Mouse (Mus musculus): ENCODE results near the gene Cdca5.

DNA sequence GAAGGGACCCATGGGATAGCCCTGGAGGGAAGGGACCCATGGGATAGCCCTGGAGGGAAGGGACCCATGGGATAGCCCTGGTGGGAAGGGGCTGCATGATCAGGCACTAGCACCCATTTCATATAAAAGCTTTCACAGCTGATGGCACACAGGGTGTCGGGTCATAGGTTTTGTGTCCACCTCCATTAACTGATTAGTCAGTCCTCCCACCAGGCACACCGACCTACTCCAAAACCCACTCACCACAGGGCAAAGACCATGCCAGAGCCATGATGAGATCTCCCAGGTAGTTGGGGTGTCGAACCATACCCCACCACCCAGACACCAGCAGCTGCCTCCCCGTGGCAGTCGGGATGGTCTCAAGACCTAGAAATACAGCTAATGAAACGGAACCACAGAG is 21.7 kb upstream of the Cdca5 start:
- TF ChIP-seq USF1 (IDR thresholded peaks at IDR 0.05; ENCODE audit: low read depth) = no peak
- TF ChIP-seq CTCF (IDR thresholded peaks at IDR 0.05; ENCODE audit: control insufficient read depth, insufficient read depth, insufficient read length) = no peak

Data from C2C12 (cell line).